Mouse (Mus musculus): ENCODE data around the gene Tle3.

The Tle3 gene

DNA sequence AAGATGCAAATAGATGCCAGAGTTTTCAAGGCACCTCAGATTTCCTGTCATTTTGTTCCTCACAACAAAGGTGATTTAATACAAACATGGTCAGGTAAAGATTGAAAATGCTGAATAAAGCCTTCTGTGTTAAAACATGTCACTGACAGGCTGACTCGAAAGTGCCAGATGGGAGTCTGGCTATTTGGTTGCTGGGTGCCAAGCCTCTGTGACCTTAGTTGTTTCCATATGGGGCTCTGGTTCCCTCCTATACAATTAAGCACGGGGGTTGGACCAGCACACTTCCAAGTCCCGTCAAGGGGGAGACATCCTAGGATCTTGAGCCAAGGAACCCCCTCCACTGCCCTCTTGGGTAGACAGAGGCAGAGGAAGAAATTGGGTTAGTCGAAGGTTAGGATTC lies 13.2 kb upstream of the Tle3 start:
- no peak for DNase-seq (ENCODE audit: low read depth, low spot score)

DNA sequence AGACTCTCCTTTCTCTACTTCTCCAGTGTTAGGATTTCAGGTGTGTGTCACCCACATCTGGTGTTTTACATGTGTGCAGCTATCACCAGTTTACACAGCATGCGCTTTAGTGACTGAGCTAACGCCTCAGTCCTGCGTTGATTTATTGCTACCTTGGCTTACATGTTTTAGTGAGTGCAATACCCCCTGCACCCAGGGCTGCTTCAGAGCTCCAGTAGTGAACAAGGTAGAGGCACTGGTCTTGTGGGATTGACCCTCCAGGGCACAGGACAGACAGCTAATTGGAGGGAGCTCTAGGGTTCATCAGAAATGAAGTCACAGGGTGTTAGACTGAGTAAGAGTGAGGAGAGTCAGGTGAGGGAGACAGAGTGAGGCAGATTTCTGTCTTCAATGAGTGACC lies 12.4 kb upstream of the Tle3 start:
- no peak for DNase-seq (ENCODE audit: low read depth, low spot score)

GRCm38 (mm10) chr9:61360163-61360562 lies 12.0 kb upstream of the Tle3 start:
- DNase-seq (ENCODE audit: low read depth, low spot score) = no peak

- peak; percentile 88 for DNase-seq (ENCODE audit: low read depth, low spot score)
These were observed 11.2 kb upstream of the Tle3 start for GRCm38 (mm10) chr9:61360727-61361631.

- no peak for DNase-seq (ENCODE audit: low read depth, low spot score)
These were observed 9.0 kb upstream of the Tle3 start for GRCm38 (mm10) chr9:61363194-61363593.

DNA sequence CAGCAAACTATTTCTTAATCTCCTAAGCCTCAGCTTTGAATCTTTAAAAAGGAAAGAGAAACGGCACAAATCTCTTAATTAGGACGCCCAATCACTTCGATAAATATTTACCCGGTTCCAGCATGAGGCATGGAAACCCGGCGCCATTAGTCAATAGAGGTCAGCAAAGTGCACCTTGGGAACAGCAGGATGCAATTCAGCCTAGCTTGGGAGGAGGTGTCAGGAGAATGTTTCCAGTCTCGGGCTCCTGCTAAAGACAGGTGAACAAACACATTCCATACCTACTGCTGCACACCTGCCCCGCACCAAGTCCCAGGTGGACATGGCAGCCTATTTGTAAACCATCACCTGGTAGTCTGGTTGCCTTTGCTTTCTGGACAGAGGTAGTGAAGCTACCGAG lies 6.1 kb upstream of the Tle3 start:
- DNase-seq (ENCODE audit: low read depth, low spot score) = peak; percentile 50

- peak; percentile 79 for DNase-seq (ENCODE audit: low read depth, low spot score)
These were observed 5.0 kb upstream of the Tle3 start for GRCm38 (mm10) chr9:61367156-61367555.

- peak; percentile 39 for DNase-seq (ENCODE audit: low read depth, low spot score)
These were observed 4.2 kb upstream of the Tle3 start for GRCm38 (mm10) chr9:61367857-61368566.

- DNase-seq (ENCODE audit: low read depth, low spot score) = peak; percentile 93
These were observed 3.5 kb upstream of the Tle3 start for GRCm38 (mm10) chr9:61368567-61369240.

DNA sequence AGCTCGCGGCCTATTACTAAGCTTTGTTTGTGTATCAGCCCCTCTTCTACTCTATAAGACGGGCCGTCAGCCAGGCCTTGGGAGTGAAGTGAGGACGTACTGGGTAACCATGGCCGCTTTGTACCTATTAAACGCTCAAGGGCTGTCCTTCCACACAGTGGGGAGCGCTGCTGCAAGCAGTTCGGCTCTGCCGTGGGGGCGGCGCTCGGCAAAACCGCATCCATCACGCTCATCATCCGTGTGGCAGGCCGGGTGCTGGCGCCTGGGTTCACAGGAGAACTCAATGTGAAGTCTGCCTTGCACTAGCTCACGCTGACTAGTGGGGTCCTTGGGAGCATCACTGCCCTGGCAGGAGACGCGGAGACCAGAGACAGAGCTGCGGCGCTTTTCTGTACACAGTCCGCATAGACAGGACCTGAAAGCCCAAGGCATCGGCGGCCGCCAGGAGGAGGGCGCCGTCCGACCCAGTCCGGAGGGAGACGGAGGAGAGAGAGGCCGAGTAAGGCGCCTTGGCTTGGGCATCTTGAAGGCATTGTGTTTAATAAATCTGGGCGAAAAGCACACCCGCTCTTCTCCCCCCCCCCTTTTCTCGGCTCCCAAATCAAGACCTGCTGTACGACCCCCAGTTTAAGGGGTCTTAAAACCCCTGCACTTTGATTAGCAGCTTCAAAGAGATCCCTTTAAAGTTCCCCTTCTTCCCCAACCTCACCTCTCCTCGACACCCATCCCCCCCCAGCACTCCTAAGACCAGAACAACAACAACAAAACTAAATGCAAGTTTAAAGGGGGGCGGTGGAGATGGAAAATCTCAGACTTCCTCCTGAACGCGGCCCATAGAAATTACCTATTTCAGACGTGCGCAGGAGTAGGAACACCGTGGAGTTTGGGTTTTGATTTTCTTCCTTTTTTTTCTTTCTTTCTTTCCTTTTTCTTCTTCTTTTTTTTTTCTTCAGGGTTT lies 2.6 kb upstream of the Tle3 start:
- DNase-seq (ENCODE audit: low read depth, low spot score) = peak; percentile 66

DNA sequence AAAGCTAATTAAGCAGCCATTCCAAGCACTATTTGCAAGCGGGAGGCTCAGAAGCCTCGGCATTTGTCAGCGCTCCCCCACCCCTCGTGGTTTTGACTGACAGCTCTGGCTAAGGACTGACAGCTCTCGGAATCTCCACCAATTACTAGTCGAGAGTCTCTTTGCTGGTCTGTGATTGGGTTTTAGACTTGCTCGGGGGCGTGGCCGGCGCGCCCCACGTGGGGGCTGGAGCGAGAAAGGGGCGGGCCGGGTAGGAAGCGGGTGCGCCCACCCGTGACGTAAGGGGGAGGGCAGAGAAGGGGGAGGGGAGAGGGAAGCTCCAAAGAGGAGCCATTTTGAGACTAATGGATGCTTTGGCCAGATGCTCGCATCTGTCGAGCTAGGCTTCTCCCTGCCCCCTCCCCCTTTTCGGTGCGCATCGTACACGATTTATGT lies 1.7 kb upstream of the Tle3 start:
- peak; percentile 99 for DNase-seq (ENCODE audit: low read depth, low spot score)

GRCm38 (mm10) chr9:61370889-61371754 lies 1.0 kb upstream of the Tle3 start:
- peak; percentile 45 for DNase-seq (ENCODE audit: low read depth, low spot score)

GRCm38 (mm10) chr9:61372510-61372975 lies 377 bp downstream of the Tle3 start:
- no peak for DNase-seq (ENCODE audit: low read depth, low spot score)

DNA sequence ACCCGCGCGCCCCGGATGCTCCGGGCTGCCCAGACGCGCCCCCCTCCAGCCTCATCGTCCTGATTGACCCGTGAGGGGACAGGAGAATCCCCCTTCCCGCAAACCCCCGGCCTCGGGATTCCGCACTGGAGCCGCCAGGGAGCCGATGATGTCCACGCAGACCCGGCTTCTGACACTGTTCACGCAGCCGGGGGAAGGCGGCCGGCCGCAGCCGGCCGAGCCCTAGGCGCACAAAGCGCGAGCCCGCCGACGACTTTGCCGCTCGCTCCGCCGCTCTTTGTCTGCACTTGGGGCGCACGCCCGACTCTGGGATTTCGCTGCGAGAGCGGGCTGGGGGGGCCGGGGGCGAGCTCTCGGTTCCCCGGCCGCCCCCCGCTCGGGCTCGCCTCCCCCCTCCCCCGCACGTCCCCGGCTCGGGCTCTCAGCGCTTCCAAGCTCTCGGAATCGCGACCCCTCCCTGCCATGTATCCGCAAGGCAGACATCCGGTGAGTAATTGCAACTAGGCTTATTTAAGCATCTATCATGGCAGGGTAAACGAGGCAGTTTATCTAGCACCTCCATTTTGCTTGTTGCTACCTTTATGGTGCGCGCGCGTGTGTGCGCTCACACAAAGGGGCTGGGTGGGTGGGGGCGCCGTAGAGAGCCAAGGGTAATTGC lies 939 bp downstream of the Tle3 start:
- DNase-seq (ENCODE audit: low read depth, low spot score) = peak; percentile 68

- DNase-seq (ENCODE audit: low read depth, low spot score) = no peak
These were observed 1.4 kb downstream of the Tle3 start for GRCm38 (mm10) chr9:61373634-61373941.

GRCm38 (mm10) chr9:61373942-61374900 lies 2.1 kb downstream of the Tle3 start:
- no peak for DNase-seq (ENCODE audit: low read depth, low spot score)

DNA sequence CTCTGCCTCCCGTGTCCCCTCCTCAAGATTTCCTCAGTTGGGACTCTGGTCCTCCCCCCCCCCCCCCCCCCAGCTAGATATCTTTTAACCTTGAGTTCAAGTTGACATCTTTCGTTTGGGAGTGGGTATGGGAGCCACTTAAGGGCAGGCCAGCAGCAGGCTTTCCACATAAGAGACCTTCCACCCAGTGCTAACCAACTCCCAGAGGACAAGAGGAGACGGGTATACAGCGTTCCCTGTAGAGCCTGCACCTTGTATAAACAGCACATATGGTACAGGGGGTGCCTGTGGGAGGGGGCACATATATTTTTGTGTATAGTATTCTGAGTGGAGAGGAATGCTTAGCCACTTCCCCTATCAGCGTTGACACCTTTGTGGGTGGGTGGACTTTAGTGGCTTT lies 2.8 kb downstream of the Tle3 start:
- DNase-seq (ENCODE audit: low read depth, low spot score) = no peak

DNA sequence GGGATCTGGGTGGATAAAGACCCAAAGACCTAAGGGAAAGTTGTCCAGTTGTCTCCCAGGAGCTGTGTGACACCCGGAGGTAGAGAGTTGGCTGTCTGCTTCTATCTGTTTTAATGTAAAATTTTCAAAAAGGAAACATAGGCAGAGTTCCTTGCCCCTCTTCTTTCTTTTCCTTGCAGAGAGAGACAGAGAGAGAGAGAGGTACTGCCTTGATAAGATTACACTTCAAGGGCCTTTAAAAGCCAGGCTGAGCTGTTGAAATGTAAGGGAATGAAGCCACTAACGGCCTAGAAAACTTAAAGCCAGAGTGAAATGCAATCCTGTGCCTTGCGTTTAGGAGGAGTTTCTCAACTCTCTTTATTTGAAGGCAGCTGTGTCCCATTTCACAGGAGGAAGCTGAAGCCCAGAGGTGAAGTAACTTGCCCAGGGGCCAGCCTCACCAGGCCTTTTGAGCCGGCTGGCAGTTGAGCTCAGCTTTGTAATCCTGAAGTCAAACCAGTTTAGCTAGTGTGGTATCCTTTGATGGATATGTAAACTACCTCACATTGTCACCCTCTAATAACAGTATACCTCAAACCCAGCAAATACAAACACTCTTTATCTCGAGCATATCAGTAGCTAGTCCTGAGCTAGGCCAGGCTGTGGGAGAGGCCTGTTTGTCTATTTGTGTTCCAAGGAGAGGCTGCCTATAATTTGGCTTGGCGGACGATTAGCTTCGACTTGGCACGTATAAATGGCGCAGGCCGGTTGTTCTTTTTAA lies 3.8 kb downstream of the Tle3 start:
- DNase-seq (ENCODE audit: low read depth, low spot score) = no peak
